Mouse (Mus musculus): Measurements from ENCODE around the gene Btg3.

DNA sequence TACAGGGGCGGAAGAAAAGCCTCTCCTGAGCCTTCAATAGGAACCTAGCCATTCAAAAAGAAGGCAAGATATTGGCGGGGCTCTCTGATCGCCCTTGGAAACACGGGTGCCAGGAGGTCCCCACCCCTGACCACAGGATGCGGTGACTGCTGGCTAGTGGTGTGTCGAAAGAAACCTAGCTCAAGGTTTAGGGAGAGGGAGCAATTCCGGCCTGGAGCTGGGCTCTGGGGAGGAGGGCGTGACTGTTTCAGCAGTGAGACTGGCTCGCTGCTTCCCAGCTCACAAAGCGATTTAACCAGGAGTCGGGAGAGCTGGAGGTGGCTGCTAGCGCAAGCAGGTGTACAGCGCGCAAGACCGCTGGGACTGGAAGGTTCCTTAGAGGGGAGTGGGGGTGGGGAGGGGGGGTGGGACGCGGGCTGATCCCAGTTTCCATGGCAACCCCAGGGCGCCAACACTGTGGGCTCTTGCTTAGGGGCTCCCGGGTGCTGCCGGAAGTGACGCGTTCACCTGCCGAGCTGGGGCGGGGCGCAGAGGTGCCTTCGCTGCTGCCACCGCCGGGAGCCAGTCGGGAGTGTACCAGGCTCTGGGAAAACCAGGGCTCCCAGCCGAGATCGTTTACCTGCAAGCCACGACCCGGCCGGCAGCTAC is 75.7 kb downstream of the Btg3 start, which contains the start of gene Cxadr:
- TF ChIP-seq POLR2A (IDR thresholded peaks at IDR 0.05; ENCODE audit: low read depth, low read length): peak; percentile 32; the same call in 1 of the 2 replicates
- TF ChIP-seq CTCF (IDR thresholded peaks at IDR 0.05; ENCODE audit: borderline replicate concordance, insufficient read depth, low read length): no peak

All from embryonic fibroblast, embryonic 13.5 days (primary cell).